Mouse (Mus musculus) CH12F3 (cell line): Measurements from ENCODE around the gene Pbdc1.
"Not testable (repeated sequence)": the region's sequence is repeated elsewhere in the genome, so short reads cannot be mapped to it uniquely, and the experiment has no call there.

Source experiments
- in situ Hi-C: fragments of 300-500 bp; cut with MboI; formaldehyde crosslinking; loops from 2 replicates; pipeline ENCODE4 v1.14.3; 2020; ENCODE audit warnings: low sequenced_read_pairs

Gene Pbdc1

DNA sequence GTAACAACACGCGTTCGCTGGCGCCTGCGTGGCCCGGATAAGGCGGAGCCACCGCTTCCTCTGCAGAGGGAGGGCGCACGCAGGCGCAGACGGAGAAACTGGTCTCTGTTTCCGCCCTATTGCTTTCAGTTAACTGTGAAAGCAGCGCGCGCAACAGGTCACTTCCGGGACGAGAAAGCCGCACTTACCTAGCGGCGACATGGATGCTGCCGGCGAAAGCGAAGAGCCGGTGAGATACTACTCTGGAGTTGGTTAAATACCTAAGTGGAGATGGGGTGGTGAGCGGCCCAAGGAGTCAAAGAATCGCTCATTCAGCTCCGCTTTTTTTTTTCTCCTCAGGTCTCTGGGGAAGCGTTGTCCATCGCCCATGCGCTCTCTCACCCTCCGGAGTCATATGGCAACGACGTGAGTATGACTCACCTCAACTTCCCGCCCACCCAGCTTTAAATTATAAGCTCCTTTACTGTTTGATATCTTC, at the start of gene Pbdc1:
Gene Pbdc1 (plus strand): TSS at position 142 of the 478 bp plus-strand sequence.
- in situ Hi-C loops = no loop called here

DNA sequence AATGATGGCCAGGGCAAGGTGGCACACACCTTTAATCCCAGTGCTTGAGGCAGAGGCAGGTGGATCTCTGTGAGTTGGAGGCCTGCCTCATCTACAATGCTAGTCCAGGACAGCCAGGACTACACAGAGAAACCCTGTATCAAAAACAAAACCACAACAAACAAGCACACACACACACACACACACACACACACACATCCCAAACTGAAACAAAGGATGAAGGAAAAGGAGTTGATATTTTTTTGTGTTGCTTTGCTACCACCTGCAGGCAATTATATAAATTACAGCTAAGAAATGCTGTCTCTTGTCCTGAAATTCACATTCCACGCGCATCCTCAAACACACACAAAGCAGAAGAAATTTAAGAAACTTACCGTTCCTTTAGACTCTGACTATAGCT, 41.9 kb upstream of the Pbdc1 start:
- in situ Hi-C loops = no loop called here

GRCm38 (mm10) chrX:105064294-105064693, 15.3 kb upstream of the Pbdc1 start:
- in situ Hi-C loops = no loop called here

DNA sequence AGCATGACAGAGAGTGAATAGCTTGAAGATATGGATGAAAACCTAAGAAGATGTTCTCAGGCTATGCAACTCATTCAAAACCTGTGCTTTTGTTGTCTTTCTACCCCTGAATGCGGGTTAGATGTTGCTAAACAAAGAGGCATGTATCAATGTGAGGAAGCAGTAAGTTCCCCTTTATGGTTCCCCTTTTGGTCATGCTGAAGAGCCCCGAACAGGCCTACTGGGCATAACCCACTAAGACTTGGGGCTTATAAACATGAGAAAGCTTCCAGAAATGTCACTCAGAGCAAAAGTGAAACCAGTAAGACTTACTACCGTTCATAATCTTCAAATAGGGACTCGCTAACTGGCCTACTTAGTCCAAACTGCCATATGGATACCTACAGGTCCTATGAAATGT, 14.8 kb upstream of the Pbdc1 start:
- in situ Hi-C loops = no loop called here

DNA sequence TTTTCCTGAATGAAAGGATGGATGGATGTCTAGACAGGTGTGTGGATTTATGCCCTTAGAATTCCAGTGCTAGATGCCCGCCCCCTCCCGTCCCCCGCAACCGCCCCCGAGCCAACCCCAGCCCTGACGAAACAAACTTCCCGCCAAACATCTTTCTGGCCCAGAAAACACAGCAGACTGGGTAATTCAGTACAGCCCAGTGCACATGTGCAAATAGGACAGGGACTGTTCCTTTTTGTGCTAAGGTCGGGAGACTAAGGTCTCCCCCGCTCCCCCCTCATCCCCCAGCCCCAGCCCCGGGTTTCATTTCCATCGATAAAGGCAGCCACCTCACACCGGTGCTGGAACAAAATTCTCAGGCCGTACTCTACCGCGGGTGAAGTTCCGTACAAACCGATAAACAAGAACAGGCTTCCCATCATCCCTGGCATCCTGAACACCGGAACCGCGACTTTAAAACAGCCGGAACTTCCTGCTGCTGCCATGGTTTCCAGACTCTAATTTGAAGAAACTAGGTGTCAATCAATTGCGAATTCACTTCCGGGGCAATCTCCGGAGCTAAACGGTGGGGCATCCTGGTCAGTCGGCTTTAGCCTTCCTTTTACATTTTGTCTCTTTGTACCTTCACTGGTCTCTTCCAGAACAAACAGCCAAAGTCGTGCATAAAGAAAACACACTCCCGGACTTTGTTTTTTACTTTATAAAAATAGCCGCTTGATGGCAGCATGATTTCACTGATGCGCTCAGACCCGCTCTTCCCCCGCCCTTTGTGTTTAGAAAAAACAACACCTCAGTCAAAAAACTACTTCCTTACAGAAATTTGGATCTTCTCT, 9.7 kb upstream of the Pbdc1 start:
- in situ Hi-C loops = no loop called here

DNA sequence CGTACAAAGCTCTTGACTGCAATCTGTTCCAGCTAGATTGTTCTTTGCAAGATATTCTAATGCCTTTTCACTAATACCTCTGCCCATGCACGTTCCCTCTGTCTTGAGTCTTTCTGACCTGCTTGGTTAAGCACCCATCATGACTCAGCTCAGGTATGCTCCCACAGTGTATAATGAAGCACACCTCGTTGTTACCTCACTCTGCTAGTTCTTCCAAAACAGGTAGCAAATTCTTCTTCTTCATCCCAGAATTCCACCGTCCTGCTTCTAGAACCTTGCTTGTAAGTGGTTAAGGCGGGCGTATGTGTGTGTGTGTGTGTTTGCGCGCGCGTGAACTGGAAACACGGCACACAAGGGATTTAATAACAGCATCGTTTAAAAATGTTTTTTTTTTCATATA, 405 bp upstream of the Pbdc1 start:
- in situ Hi-C loops = no loop called here

GRCm38 (mm10) chrX:105080096-105080495, 540 bp downstream of the Pbdc1 start:
- in situ Hi-C loops = no loop called here

DNA sequence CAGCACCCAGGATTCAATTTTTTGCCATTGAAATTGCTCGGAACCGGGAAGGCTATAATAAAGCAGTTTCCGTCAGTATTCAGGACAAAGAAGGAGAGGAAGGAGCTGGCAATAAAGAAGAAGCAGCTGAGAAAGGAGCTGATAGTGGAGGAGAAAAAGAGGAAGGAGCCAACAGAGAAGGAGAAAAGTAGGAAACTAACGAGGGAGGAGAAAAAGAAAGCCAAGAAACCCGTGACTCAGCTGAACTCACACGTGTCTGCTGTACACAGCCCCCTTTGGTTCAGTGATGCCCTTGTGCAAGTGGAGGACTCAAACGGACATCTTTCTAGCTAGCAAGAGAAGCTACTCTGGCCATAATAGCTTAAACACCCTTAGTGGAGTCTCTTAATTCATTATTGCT, 3.5 kb downstream of the Pbdc1 start:
- in situ Hi-C loops = not testable (repeated sequence)

- in situ Hi-C loops = no loop called here
Observed at GRCm38 (mm10) chrX:105104175-105104574, 24.6 kb downstream of the Pbdc1 start.

DNA sequence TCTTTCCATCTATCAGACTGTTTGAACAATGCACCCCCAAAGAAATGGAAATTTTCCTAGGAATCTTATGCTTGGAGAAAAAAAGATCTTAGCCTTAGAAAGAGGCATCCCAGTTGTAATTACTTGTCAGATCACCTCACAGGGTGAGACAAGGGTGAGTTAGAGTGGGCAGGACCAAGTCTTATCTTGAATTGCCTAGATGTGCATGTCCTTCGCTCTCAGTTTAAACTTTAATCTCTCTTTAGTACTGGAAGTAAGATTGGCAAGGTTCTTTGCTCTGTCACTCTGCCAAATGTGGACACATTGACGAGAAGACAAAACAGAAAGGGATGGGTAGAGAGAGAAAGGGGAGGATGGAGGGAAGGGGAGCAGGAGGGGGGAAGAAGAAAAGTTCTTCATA, 35.4 kb downstream of the Pbdc1 start:
- in situ Hi-C loops = no loop called here

- in situ Hi-C loops = no loop called here
Observed at GRCm38 (mm10) chrX:105120275-105121226, 41.0 kb downstream of the Pbdc1 start, which contains the start of gene Magee1. Gene Magee1, plus strand, starts transcription at chrX:105120378.

DNA sequence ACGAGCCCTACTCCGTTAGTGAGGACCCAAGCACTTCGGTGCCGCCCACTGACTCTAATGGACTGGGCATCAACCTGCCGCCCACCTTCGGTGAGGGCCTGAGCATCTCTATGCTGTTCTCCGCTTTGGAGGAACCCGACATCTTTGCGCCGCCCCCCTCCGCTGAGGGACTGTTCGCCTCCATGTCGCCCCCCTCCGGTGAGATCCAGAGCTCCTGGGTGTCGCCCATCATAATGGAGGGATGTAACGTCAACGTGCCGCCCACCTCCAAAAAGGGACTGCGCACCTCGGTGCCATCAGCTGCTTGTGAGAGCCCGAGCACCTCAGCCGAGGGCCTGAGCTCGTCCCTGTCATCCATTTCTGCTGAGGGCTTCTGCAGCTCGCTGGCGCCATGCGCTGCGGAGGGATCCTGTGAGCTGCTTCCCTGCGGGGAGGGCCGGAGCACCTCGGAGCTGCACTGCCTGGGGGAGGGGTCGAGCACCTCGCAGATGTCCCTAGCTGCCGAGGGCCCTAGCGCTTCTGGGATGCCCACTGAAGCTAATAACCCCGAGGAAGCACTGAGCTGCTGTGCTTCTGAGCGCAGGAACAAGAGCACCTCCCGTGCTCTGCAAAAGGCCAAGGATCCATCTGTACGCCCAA, 41.8 kb downstream of the Pbdc1 start:
- in situ Hi-C loops = no loop called here

DNA sequence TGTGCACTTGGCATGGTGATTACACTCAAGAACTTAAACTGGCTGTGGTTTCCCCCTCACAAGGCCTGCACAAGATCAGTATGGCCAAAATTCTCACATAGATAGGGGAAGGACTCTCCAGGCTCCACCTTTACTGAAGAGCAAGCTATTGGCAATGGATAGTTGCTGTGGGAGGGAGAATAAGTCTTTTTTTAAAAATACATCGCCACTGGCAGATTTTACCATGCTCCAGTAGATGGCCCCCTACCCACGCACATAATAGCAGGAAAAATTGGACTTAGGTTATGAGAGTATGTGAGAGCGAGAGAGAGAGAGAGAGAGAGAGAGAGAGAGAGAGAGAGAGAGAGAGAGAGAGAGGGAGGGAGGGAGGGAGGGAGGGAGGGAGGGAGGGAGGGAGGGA, 45.3 kb downstream of the Pbdc1 start:
- in situ Hi-C loops = no loop called here

- in situ Hi-C loops = no loop called here
Observed at GRCm38 (mm10) chrX:105151872-105152461, 72.4 kb downstream of the Pbdc1 start.

- in situ Hi-C loops = not testable (repeated sequence)
Observed at GRCm38 (mm10) chrX:105165007-105165406, 85.5 kb downstream of the Pbdc1 start.
